Mouse (Mus musculus) layer of hippocampus, postnatal 14 days (tissue): ENCODE results near the gene Tspear. TPM values are rescaled to one million over a fixed set of nuclear protein-coding genes. Genes with fewer than 3 reads are reported as not detected.
"Not testable (repeated sequence)": the region's sequence is repeated elsewhere in the genome, so short reads cannot be mapped to it uniquely, and the experiment has no call there.

ENCODE experiments used
- DNase-seq, 2 experiments: peaks; one replicate each; pipeline ENCODE4 v3.0.0; 2021 to 2022; ENCODE audit warnings: low spot score in 2 of 2, mixed read lengths in 1 of 2
- total RNA-seq, 2 experiments: library from RNA; stranded (reverse); gene quantifications; 2 replicates each; pipeline ENCODE4 v1.2.3; 2021

Gene Tspear
- total RNA-seq, 2 experiments from 2014 or later, result 0.14 TPM; not detected in 1

DNA sequence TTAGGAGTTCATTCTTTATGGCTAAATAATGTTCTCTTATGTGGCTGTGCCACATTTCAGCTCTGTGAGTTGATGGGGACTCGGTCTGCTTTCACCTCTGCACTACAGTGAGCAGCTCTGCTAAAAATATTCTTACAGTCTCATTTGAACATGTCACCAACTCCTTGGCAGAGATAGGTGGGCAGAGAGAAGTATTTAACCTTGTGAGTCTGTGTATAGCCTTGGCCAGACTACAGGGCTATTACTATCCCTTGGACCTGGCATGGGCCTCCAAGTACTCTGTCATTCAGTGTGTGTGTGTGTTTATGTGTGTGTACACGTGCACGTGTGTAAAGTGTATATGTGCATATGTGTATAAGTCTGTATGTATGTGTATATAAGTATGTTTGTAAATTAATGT is 97.0 kb downstream of the Tspear start:
- not testable (repeated sequence) for DNase-seq

- not testable (repeated sequence) for DNase-seq
Measured at GRCm38 (mm10) chr10:77787876-77788275, 101.5 kb downstream of the Tspear start, which contains the start of gene Gm7137. Gene Gm7137 (minus strand): TSS chr10:77788200.

DNA sequence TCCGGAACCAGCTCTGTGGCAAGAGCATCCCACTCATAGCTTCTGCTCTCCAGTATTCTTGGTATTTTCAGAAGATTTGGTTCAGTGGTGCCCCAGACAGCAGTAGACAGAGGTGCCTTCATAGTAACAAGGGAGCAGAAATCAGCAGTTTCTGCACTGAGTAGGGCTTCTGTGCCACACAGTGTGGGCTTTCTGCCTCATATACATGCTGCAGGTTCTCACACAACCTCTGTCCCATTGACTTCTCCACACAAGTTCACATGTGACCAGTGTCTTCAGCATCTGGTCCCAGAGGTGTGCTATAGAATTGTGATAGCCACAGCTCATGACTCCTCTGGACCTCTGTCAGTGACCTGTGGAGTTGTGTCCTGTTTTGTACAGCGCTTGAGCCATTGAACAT is 102.3 kb downstream of the Tspear start:
- no peak for DNase-seq

- no peak for DNase-seq
Measured at GRCm38 (mm10) chr10:77794976-77795375, 108.6 kb downstream of the Tspear start, which contains the start of gene Gm9639. Gene Gm9639 (minus strand): TSS chr10:77795076.

GRCm38 (mm10) chr10:77797677-77798076 is 111.3 kb downstream of the Tspear start:
- no peak for DNase-seq

- DNase-seq, result not testable (repeated sequence)
Measured at GRCm38 (mm10) chr10:77798164-77798920, 112.0 kb downstream of the Tspear start.

DNA sequence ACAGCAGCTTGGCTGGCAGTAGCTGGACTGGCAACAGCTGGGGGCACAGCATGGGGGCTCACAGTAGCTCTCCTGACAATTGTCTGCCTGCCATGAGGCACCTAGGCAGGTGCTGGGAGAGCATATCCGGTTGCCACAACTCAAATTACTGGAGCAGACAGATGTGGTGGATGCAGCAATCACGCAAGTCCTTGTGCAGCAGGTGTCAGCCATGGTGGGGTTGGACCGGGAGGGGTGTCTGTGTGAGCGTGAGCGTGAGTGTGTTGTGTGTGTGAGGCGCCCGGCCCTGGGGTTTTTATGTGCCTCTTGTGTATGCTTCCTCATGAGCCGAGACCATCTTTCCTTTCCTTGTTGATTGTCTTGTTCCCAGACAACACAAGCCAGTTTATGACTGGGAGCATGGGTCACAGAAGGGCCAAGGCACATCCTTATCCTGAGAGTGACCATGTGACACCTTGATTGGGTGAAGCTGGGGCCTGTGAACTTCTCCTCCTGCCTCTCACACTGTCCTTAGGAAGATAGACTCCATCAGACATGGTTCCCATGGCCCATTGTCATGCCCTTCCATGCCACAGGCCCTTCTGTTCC is 112.6 kb downstream of the Tspear start, which contains the start of gene Gm19668:
Gm19668 (minus strand) TSS at position 213 of the 588 bp plus-strand sequence.
- DNase-seq, result no peak

- DNase-seq, result no peak
Measured at GRCm38 (mm10) chr10:77804095-77804494, 117.7 kb downstream of the Tspear start.

GRCm38 (mm10) chr10:77811743-77812142 is 125.4 kb downstream of the Tspear start, which contains the start of gene Gm9507:
Gene Gm9507 (minus strand): TSS chr10:77811843.
- DNase-seq, result no peak

DNA sequence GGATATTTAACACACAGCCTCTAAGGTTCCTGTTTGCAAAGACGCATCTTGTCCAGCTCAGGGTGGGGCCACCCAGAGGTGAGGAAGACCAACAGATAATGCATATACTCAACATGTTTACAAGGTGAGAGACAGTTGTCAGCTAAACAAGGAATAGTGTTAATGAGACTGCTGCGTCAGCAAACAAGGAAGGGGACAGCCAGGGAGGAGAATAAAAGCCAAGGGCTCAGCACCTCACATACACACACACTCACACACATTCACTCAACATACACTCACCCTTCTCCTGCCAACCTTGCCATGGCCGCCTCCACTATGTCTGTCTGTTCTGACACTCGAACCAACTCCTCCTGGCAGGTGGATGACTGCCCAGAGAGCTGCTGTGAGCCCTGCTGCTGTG is 128.0 kb downstream of the Tspear start, which contains the start of gene Gm2696:
Gm2696 (plus strand) TSS at position 301 of the 400 bp plus-strand sequence.
- no peak for DNase-seq

DNA sequence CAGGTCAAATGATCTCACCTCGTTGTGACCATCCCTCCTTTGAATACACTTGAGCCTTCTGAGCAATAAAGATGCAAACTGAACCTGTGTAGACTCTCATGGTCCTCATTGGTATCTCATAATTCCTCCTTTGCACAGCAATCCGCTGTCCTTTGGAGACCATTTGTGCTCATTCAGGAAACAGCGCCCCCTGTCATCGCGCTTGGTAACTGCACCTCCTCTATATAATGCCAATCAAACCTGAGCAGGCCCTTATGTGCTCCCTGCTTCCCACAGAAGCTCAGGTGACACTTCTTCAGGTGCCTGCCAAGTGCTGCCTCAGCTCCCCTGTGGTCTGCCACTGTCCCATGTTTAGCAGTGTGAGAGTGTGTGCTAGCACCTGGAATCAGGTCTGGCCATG is 129.1 kb downstream of the Tspear start:
- DNase-seq, result no peak

DNA sequence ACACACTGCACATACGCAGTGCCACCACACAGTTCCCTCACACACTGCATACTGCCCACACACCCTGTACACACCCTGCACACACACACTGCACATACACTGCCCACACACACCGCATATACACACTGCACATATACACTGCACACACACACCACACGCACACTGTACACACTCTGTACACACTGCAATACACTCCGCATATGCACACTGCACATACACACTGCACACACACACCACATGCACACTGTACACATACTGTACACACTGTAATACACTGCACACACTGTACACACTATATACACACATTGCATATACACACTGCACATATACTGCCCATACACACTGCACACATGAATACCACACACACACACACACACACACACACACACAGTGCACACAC is 132.2 kb downstream of the Tspear start:
- DNase-seq, result no peak

DNA sequence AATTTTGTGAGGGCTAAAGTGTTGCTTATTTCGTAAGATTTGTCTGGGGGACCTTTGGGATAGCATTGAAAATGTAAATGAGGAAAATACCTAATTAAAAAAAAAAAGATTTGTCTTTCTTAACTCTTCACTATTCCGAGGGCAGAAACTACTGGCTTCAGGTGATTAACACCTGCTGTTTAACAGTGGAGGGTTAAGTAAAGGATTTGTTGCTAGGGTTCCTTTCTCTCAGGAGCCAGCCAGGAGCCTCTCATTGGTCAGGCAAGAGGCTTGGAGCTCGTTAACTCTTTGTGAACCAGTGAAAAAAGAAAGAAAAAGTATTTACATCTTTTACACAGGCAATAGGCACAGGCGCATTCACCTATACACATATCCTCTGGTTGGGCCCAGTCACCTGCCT is 132.8 kb downstream of the Tspear start:
- DNase-seq, result no peak

DNA sequence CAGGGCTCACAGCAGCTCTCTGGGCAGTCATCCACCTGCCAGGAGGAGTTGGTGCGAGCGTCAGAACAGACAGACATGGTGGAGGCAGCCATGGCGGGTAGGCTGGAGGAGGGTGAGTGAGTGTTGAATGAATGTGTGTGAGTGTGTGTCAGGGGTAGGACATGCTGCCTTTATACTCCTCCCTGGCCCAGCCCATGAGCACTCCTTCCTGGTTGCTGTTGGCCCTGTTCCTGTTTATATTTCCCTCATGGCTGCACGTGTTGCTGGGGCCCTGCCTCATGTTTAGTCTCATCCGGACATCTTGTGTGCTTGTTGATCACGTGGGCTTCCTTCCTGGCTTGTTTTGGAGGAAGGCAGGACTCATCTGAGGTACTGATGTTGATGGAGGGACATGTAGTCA is 140.6 kb downstream of the Tspear start, which contains the start of gene Krtap10-4:
Krtap10-4 (minus strand) TSS at position 145 of the 400 bp plus-strand sequence.
- no peak for DNase-seq

DNA sequence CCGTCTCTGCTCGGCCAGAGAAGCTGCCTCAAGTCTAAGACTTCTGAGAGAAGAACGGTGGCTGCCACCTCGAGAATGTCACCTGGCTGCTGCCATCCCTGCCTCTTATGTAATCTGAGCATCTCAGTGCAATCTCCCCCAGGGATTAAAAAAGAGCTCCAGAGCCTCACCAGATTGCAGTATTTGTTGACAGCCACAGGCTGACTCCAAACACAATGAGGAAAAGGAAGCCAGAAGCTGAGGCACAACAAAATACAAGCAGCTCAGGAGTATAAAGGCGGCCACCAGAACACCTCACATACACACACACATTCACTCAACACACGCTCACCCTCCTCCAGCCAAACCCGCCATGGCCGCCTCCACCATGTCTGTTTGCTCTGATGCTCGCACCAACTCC is 149.3 kb downstream of the Tspear start, which contains the start of gene Krtap10-10:
Krtap10-10 (plus strand) TSS at position 301 of the 400 bp plus-strand sequence.
- DNase-seq, result no peak

DNA sequence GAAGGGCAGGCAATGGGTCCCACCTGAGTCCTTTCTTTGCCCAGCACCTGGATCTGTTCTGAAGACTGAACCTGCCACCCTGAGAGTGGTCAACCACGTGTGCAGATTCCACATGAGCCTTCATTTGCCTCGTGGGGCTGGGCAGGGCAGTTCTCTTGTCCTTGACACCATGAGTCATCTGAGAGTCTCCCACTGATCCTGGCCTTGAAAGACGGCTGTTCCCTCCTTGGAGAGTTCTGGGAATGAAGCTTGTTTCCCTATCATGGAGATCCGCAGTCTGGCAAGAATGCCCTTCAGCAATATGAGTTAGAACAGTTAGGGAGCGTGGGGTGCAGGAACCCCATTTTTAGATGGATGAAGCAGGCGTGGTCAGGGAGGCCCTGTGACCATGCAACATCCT is 152.6 kb downstream of the Tspear start:
- no peak for DNase-seq

DNA sequence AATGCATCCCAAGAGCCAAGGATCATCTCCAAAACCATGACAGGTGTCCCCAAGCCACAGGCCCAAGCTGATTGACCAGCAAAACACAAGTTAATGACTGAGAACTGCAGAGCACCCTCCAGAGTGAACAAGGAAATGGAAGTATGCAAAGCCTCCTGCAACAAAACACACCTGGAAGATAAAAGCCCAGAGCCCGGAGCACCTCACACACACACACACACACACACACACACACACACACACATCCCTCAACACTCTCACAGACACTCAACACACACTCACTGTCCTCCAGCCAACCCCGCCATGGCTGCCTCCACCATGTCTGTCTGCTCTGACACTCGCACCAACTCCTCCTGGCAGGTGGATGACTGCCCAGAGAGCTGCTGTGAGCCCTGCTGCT is 160.1 kb downstream of the Tspear start, which contains the start of gene Gm36176:
Gm36176 (plus strand) TSS at position 301 of the 400 bp plus-strand sequence.
- DNase-seq, result no peak

- no peak for DNase-seq
Measured at GRCm38 (mm10) chr10:77846961-77847360, 160.6 kb downstream of the Tspear start.

DNA sequence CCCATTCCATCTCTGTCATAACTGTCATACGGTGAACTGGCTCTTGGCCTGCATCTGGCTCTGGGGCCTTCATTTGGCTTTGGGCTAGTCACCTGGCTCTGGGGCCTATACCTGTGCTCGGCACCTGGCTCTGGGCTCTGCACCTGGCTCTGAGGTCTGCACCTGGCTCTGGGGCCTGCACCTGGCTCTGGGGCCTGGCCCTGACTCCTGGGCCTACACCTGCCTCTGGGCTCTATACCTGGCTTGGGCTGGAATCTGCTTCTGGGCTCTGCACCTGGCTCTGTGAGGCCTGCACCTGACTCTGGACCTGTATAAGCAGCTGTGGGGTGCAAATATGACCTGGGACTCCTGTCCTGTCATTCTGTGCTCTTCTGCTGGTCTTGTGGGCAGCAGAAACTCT is 161.2 kb downstream of the Tspear start:
- no peak for DNase-seq

GRCm38 (mm10) chr10:77852559-77852958 is 166.2 kb downstream of the Tspear start, which contains the start of gene Gm10318:
Gene Gm10318 (plus strand): TSS chr10:77852859.
- DNase-seq, result no peak

DNA sequence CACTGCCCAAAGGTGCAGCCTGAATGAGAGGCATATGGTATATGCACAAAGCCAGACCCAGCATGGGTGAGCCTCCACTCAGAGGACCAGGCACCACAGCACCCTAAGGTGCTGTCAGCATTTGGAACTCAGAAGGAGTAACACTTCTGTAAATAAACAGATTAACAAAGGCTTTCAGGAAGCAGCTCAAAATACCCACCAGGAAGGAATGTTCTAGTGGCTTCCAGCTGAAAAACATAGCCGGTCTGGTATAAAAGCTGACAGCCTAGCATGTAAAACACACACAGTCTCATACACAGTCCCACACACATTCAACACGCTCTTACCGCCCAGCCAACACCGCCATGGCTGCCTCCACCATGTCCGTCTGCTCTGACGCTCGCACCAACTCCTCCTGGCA is 175.3 kb downstream of the Tspear start, which contains the start of gene Gm3285:
Gm3285 (plus strand) TSS at position 301 of the 400 bp plus-strand sequence.
- DNase-seq, result no peak
